Mouse (Mus musculus) right cerebral cortex, postnatal 14 days (tissue): ENCODE measurements around the gene Stxbp2.

Experiments used
- DNase-seq: peaks from one replicate; pipeline ENCODE4 v3.0.0; 2022

Gene Stxbp2

GRCm38 (mm10) chr8:3683408-3684176 is 52.8 kb downstream of the Stxbp2 start:
- no peak for DNase-seq

- DNase-seq: no peak
These were observed 53.8 kb downstream of the Stxbp2 start for GRCm38 (mm10) chr8:3684530-3684929.

DNA sequence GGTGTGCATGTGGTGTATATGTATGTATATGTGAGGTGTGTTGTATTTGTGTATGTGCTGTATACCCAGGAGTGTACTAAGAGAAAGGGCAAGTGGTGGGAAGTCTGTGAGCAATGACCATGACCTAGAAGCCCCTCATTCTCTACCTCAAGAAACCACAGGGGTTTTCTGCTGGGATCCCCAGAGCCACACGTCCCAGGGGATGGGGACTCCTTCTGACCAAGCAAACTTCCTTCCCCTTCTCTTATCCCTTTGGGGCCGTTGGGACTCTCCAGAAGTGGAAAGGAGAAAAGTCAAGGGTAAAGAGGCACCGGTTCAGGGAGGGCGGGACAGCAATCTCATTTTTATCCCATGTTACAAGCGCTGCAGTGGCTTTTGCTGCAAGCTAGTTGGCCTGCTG is 54.7 kb downstream of the Stxbp2 start:
- no peak for DNase-seq

GRCm38 (mm10) chr8:3687537-3687936 is 56.8 kb downstream of the Stxbp2 start:
- no peak for DNase-seq

DNA sequence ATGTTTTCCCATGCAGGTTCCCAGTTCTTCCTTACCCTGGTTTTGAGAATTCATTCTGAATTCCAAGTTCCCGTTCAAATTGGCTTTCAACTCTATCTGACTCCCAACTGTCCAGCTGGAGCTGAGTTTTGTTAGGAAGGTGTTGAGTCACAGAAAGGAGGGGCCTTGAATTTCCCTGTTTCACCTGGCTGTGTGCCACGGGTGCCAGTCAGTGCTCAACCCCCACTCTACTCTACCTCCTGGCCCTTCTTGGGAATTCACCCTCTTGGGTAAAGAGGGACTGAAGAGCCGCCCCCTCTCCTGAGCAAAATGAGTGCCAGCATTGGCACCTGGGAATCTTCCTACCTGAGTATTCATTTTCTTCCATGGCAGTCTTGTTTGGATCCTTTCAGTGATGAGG is 60.0 kb downstream of the Stxbp2 start:
- DNase-seq: no peak
